Mouse (Mus musculus): ENCODE results near the gene Agps.

Gene Agps

DNA sequence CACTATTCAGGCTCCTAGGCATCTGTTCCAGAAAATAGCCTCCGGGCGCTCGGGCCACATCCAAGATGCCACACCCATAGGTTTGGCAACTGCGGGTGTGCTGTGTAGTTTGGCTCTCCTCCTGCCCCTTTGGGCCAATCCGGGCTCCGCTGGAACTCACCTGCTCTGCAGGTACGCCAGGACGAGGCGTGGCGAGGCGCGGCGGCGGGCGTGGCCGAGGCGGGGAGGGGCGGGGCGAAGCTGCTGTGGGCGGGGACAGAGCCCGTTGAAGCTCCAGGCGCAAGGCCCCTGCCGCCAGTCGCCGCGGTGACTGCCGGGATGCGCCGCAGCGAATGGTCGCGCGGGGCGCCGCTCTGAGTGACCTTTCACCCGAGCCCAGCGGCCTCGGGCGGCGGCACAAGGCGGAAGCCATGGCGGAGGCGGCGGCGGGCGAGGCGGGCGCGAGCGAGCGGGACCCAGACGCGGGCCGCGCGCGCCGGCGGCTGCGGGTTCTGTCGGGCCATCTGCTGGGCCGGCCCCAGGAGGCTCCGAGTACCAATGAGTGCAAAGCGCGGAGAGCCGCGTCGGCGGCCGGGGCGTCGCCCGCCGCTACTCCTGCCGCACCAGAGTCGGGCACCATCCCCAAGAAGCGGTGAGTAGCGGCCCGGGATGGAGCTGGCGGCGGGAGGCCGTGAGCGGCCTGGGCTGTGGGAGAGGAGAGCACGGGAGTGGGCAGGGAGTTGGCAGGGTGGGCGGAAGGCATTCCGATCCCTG lies at the start of gene Agps:
TSS of gene Agps (plus strand) at position 297 of the 753 bp plus-strand sequence.
- DNase-seq (ENCODE audit: low spot score) = peak; percentile 60

DNA sequence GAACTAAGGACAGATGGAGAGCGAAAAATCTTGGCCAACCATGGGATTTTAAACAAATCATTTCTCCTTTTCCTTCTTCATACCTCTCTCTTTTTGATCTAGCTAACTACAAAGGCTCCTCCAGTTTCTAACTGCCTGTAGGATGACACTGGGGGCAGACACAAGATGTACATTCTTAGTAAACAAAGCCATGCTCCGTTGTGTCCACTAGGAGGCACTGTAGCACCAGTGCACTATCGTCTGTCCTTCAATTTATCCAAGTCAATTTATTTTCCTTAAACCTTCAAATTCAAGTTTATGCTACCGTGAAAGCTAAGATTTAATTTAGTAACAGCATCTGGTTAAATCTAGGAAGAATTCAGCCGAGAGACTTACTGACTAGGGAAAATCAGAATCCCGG lies 45.9 kb upstream of the Agps start:
- no peak for DNase-seq (ENCODE audit: low spot score)

DNA sequence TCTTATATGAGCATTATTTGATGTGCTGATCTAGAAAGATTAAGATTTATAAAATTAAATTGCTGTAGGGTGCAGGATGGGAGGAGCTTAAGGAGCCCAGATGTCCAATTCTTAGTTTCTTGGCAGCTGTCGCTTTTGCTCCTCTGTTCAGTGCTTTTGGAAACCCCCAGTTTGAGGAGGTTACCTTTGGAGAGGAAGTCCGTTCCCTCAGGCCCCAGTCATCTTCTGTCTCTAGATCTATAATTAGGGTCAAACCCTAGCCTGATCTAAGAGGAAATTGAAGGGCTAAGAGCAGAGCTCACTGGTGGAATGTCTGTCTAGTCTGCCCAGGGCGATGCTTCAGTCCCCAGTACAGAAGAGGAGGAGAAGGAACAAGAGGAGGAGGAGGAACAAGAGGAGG lies 43.5 kb upstream of the Agps start:
- DNase-seq (ENCODE audit: low spot score) = no peak

- no peak for DNase-seq (ENCODE audit: low spot score)
Observed at GRCm38 (mm10) chr2:75789959-75790523, 41.9 kb upstream of the Agps start.

DNA sequence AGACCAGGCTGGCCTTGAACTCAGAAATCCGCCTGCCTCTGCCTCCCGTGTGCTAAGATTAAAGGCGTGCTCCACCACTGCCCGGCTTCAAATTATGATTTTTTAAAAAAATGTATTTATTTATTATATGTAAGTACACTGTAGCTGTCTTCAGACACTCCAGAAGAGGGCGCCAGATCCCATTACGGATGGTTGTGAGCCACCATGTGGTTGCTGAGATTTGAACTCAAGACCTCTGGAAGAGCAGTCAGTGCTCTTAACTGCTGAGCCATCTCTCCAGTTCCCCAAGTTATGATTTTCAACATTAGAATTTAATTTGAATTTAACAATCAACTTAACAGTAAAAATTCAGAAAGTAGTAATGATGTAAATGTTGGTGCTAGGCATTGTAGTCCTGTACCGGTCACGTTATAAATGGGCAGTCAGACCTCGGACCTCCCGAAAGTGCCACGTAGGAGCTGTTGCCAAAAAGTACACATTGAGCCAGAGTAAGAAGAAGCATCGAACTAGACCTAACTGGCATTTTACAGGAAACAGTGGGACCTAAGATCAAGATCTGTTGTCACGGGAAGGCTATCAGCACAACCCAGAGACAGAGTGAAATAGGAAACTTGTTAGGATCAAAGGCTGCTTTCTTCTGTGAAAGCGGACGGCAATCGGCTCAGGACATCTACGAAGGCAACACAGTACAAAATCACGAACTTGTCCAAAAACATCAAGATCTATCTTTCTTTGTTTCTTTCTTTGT lies 40.2 kb upstream of the Agps start:
- no peak for DNase-seq (ENCODE audit: low spot score)

GRCm38 (mm10) chr2:75792377-75793203 lies 39.4 kb upstream of the Agps start:
- no peak for DNase-seq (ENCODE audit: low spot score)

DNA sequence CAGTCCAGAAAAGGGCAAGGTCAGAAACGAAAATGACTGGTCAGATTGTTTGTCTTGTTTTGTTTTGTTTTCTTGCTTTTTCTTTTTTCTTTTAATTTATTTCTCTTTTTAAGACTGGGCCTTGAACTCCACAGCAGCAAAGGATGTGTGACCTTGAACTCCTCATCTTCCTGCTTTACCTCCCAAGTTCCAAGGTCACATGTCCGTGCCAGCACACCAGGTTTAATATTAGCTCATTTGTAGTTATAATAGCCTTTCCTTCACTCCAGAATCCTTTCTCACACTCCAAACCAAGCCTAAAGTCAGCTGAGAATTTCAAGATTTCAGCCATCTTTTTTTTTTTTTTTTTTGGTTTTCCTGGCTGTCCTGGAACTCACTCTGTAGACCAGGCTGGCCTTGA lies 35.8 kb upstream of the Agps start:
- no peak for DNase-seq (ENCODE audit: low spot score)

DNA sequence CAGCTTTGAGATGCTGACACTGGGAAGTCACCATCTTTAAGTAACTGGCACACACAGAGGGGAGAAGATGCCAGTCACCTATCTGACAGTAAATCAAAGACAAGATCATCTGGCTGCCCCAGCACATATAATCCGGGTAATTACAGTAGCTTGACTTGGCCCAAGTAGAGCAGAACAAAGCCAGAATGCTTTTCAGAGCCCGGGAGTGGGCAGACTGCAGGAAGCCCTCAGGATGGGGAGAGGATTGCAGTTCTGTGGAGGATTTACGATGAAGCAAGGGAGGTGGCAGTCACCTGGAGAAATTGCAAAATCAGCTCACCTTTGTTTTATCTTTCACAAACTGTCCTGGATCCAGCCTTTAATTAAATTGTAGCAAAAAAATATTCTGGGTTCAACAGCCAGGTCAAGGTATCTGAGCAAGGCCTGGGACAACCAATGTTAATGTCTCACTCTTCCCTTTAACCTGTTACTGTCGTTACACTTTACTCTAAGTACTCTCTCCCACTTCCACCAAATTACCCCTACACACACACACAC lies 33.5 kb upstream of the Agps start:
- DNase-seq (ENCODE audit: low spot score) = no peak

DNA sequence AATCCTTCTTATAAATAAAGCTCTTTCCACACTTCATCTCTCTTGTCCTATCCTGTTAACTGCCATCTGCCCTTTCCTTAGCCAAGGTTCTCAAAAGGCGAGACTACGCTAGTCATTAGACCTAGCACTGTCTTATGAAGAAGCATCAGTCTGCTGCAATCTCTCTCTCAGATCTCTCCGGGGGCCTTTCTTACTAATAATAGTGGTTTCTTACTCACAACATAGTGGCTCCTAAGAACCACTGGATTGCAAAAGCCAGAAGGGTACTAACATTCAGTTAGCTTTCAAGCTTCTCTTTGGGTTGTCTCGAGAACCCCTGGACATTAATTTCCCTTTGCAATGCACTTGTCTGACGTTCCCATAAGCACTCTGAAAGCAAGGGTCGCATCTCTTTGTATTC lies 26.2 kb upstream of the Agps start:
- no peak for DNase-seq (ENCODE audit: low spot score)

DNA sequence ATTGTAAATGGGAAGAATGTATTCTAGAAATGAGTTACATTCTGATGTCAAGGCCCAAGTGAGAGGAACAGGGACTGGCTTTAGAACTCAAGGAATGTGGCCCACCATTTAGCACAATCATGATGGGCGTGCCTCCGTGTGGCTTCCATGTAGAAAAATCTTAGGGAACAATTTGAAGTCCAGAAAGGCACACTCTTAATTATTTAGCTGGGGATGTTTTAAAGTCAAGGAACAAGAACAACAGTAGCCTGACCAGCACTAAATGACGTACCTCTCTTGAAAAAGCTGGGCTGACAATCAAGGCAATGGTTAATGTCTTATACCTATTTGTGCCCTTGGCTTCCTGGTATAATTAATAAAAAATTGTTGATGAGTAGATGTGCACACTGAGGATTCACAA lies 25.1 kb upstream of the Agps start:
- DNase-seq (ENCODE audit: low spot score) = no peak

DNA sequence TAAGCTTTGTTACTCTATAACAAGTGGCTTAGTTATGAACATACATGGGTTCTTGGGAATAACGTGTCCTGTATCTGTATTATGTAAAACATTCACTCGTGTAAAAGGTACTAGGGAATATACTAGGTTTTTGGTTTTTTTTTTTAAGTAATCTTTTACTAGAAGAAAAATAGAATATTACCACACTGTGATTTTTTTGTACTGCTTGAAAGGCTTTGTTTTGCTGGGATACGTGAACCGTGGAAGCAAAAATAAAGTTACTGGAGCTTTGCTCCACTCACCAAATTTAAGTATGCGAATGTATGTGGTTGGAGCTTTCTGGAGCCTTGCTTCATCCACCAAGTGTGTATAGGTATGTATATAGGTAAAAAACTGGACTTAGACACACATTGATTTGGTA lies 24.5 kb upstream of the Agps start:
- no peak for DNase-seq (ENCODE audit: low spot score)

DNA sequence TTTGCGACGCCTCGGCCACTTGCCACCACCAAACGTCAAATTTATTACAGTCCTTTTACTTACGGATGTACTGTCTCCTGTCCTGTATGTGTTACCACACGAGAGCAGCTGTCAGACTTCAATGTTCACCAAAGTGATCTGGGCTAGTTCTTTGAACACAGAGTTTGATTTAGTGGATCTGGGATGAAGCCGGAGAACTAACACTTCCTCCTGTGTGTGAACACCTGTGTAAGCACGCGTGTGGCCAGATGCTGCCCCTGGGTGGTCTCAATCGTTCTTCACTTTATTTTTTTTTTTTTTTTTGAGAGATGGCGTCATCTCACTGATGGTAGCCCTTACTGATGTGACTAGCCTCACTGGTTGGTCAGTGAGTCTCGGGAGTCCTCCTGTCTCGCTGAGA lies 17.1 kb upstream of the Agps start:
- DNase-seq (ENCODE audit: low spot score) = no peak

- DNase-seq (ENCODE audit: low spot score) = no peak
Observed at GRCm38 (mm10) chr2:75815521-75815920, 16.5 kb upstream of the Agps start.

- DNase-seq (ENCODE audit: low spot score) = no peak
Observed at GRCm38 (mm10) chr2:75816673-75817072, 15.3 kb upstream of the Agps start.

GRCm38 (mm10) chr2:75818719-75819118 lies 13.3 kb upstream of the Agps start:
- no peak for DNase-seq (ENCODE audit: low spot score)

GRCm38 (mm10) chr2:75819796-75820195 lies 12.2 kb upstream of the Agps start:
- DNase-seq (ENCODE audit: low spot score) = no peak

- no peak for DNase-seq (ENCODE audit: low spot score)
Observed at GRCm38 (mm10) chr2:75821971-75822751, 9.8 kb upstream of the Agps start.

DNA sequence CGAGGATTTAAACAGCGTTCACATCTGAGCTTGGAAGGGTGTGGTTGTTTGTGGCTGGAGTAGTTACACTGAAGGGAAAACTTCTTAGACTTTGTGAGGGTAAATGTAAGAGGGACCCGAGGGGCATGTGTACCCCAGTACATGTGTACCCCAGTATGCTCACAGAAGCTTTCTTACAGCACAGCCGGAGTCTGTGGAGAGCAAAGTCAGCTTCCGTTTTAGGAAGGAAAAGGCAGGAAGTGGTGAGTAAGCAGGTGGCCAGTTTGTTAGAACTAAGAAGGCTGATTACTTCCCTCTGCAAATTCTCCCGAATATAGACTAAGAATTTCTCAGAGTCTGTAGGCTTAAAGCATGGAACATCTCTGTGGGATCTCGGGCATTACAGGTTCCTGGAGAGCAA lies 8.2 kb upstream of the Agps start:
- DNase-seq (ENCODE audit: low spot score) = no peak

DNA sequence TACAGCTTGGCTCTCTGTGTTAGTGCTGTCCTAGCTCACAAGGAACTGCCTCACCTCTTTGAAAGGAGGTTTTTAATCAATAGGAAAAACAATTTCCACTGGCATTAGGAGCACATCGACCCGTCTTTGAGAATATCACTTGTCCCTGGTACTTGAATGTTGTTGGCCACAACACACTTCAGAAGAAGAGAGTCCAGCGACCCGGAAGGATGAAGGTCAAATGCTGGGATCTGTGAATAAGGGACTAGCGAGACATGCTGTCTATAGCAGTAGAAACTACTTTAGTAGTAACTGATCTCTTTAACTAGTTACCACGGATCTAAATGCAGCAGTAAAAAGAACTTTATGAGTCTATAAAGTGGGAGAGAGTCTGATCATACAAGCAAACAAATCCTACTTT lies 7.8 kb upstream of the Agps start:
- DNase-seq (ENCODE audit: low spot score) = no peak

GRCm38 (mm10) chr2:75824846-75825245 lies 7.1 kb upstream of the Agps start:
- no peak for DNase-seq (ENCODE audit: low spot score)

DNA sequence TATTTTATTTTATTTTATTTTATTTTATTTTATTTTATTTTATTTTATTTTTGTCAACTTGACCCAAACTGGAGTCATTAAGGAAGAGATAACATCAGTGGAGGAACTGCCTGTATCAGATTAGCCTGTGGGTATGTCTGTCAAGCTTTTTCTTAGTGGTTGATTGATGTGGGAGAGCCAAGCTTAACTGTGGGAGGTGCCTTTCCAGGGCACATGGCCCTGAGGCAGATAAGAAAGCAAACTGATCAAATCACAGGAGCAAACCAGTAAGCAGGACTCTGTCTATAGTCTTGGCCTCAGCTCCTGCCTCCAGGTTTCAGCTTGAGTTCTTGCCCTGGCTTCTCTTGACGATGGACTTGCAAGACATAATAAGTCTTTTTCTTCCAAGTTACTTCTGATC lies 6.4 kb upstream of the Agps start:
- no peak for DNase-seq (ENCODE audit: low spot score)
